Mouse (Mus musculus): Measurements from ENCODE around the gene Mypop.

GRCm38 (mm10) chr7:19001066-19001806 lies 10.2 kb downstream of the Mypop start:
- TF ChIP-seq CTCF (IDR thresholded peaks at IDR 0.05; ENCODE audit: extremely low read depth, insufficient read depth, low read length) (no peak), POLR2A (IDR thresholded peaks at IDR 0.05; ENCODE audit: extremely low read depth, insufficient read depth, low read length) (no peak)

All from cortical plate, adult 2 months (tissue).